Mouse (Mus musculus) layer of hippocampus, postnatal 25 days (tissue): ENCODE measurements around the gene Col19a1. TPM values are rescaled to one million over a fixed set of nuclear protein-coding genes. Genes with fewer than 3 reads are reported as not detected.

ENCODE experiments used
- DNase-seq, 2 experiments: peaks; one replicate each; pipeline ENCODE4 v3.0.0; 2022; ENCODE audit warnings: mixed read lengths in 2 of 2, low spot score in 1 of 2; ENCODE audit errors: extremely low spot score in 1 of 2
- total RNA-seq, 2 experiments: library from RNA; stranded (reverse); gene quantifications; 2 replicates each; pipeline ENCODE4 v1.2.3; 2021

Gene Col19a1
- total RNA-seq, 2 experiments from 2014 or later, result 18.4 to 25.0 TPM

- no peak for DNase-seq
Observed at GRCm38 (mm10) chr1:24470633-24471032, 116.6 kb downstream of the Col19a1 start.

- DNase-seq, result no peak
Observed at GRCm38 (mm10) chr1:24461305-24461887, 125.9 kb downstream of the Col19a1 start.

GRCm38 (mm10) chr1:24458015-24458414, 129.3 kb downstream of the Col19a1 start:
- DNase-seq, result no peak

GRCm38 (mm10) chr1:24452572-24453269, 134.6 kb downstream of the Col19a1 start:
- DNase-seq, result no peak

- DNase-seq, result no peak
Observed at GRCm38 (mm10) chr1:24452159-24452558, 135.1 kb downstream of the Col19a1 start.

GRCm38 (mm10) chr1:24437425-24437824, 149.8 kb downstream of the Col19a1 start:
- DNase-seq, result no peak

- DNase-seq, result no peak
Observed at GRCm38 (mm10) chr1:24428306-24428705, 159.0 kb downstream of the Col19a1 start.

GRCm38 (mm10) chr1:24378125-24378821, 209.0 kb downstream of the Col19a1 start:
- DNase-seq, result peak; percentile 23 to 61

GRCm38 (mm10) chr1:24374902-24375301, 212.4 kb downstream of the Col19a1 start:
- DNase-seq, result peak in 1 of 2 experiments; percentile 38

- no peak for DNase-seq
Observed at GRCm38 (mm10) chr1:24373671-24374070, 213.6 kb downstream of the Col19a1 start.

- no peak for DNase-seq
Observed at GRCm38 (mm10) chr1:24372471-24373258, 214.6 kb downstream of the Col19a1 start.

GRCm38 (mm10) chr1:24367570-24368517, 219.4 kb downstream of the Col19a1 start:
- DNase-seq, result peak; percentile 31 to 70

- DNase-seq, result no peak
Observed at GRCm38 (mm10) chr1:24364775-24365174, 222.5 kb downstream of the Col19a1 start.

- DNase-seq, result no peak
Observed at GRCm38 (mm10) chr1:24361990-24362635, 225.2 kb downstream of the Col19a1 start.

GRCm38 (mm10) chr1:24349462-24350217, 237.6 kb downstream of the Col19a1 start:
- DNase-seq, result no peak

- no peak for DNase-seq
Observed at GRCm38 (mm10) chr1:24347621-24348160, 239.6 kb downstream of the Col19a1 start.

- DNase-seq, result no peak
Observed at GRCm38 (mm10) chr1:24337556-24338275, 249.6 kb downstream of the Col19a1 start.
